Mouse (Mus musculus) yolk sac, embryonic 10.5 days (tissue): ENCODE measurements around the gene Hoxb4.

Experiments used
- DNase-seq: peaks from one replicate; pipeline ENCODE4 v3.0.0-alpha.2; 2017; ENCODE audit warnings: low spot score

Gene Hoxb4

DNA sequence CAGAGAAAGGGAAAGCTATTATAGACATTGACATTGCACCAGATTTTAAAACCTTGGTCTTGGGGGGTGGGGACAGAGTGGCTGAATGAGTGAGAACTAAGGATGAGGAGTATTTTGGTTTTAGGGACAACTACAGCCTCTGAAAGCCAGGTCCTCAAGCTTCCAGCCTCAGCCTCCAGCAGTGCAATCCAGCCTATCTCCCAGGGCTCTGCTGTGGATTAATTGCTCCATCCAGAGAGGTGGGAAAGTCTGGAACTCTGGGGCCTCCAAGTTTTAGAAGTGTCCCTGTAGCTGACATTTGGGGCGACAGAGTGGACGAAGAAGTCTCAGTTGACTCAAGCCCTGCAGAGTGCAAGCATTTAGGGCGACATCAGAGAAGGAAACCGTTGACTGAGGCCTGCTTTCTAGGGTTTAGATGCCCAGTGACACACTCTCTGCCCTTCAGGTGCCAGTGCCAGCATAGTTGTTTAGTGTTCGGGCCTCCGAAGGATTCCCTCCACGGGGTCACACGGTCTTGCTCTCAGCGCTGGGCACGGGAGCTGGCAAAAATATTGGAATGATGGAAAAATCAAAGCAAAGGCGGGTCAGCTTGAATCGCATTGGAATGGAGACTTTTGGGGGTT is 4.2 kb upstream of the Hoxb4 start:
- no peak for DNase-seq

- DNase-seq, result no peak
Observed at GRCm38 (mm10) chr11:96314671-96315343, 3.3 kb upstream of the Hoxb4 start.

- DNase-seq, result no peak
Observed at GRCm38 (mm10) chr11:96315344-96315681, 2.8 kb upstream of the Hoxb4 start.

DNA sequence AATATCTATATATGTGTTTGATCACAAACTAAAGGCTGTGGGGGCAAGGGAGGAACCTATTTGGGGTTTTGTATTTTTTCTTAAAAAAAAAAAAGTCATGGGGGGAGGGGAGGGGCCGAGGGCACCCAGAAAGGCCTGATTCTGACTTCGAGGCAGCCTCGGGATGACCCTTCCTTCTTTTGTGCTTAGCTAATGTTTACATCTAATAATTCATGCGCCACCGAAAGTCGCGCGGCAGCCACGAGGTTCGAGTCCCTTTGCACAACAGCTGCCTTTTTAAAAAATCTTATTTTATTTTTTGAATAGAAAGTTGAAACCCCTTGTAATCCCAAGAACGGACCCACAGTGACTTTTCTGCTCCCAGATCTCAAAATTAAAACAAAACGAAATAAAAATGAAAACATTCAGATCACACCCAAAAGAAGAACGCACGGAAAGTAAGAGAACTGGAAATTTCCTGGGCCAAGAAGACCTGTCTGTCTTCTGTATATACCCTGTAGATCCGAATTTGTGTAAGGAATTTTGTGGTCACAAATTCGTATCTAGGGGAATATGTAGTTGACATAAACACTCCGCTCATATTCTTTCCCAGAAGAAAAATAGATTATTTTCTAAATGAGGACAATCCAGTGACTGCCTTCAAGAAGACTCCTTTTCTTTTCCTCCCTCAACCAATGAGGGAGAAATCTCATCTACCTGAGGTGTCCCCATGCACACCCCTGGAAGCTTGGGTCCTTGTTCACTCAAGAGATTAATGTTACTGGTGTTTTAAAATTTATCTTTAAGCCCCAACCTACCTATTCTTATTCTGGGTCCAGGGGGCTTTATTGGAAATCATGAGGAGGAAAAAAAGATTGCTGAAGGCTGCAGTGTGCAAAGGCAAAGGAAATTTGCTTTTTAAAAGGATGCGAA is 1.1 kb upstream of the Hoxb4 start:
- no peak for DNase-seq

DNA sequence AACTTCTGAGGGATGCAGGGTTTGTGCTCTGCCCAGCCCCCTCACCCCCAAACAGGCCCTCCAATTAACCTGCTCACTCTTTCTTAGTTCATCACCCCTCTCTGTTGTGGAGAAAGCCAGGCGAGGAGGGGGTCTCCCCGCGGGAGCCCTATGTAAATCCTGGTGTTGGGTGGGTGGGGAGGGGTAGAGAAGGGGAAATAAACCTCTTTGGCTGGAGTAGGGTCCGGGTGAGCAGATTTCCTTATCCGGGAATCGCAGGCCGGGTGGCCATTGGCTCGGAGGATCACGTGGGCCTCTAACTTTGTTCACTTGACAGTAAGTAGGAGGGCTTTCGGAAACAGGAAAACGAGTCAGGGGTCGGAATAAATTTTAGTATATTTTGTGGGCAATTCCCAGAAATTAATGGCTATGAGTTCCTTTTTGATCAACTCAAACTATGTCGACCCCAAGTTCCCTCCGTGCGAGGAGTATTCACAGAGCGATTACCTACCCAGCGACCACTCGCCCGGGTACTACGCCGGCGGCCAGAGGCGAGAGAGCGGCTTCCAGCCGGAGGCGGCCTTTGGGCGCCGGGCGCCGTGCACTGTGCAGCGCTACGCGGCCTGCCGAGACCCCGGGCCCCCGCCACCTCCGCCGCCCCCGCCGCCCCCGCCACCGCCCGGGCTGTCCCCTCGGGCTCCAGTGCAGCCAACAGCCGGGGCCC is 452 bp downstream of the Hoxb4 start:
- DNase-seq, result peak; percentile 84

- peak; percentile 74 for DNase-seq
Observed at GRCm38 (mm10) chr11:96319071-96319902, 1.2 kb downstream of the Hoxb4 start.

GRCm38 (mm10) chr11:96319910-96320309 is 1.8 kb downstream of the Hoxb4 start:
- DNase-seq, result no peak

GRCm38 (mm10) chr11:96320688-96321087 is 2.6 kb downstream of the Hoxb4 start:
- no peak for DNase-seq

- no peak for DNase-seq
Observed at GRCm38 (mm10) chr11:96321846-96322245, 3.8 kb downstream of the Hoxb4 start.

DNA sequence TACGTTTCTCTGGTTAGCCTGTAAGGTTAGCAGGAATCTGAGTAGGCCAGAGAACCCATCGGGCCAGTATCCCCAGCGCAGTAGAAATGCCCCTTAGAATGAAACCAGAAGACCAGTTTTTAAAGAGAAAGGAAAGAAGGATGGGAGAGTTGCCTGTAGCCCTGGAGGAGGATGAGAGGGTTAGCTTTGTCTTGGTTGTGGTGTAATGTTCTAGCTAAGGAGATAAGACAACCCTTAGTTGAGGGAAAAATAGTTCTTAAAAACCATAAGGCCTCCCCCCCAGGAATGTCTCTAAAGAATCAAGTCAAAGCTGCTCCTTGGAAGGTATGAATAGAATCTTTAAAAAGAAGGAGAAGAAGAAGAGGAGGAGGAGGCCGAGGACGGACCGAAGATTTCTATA is 4.7 kb downstream of the Hoxb4 start:
- no peak for DNase-seq

DNA sequence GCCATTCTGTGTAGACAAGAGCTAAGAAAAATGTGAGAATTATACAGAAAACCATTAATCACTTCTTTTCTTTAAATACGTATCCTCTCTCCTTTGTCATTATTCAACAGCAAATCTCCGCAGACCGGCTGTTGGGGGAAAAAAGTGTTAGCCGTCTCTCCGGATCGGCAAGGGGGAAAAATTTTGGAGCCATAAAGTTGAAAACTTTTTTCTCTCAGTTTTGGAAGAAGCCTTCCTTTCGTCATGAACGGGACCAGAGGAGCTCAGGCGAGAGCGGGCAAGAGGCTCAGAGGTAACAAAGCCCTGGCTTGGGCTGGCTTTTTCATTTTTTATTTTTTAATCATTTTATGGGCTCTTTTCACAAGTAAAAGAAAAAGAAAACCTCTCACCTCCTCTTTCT is 5.1 kb downstream of the Hoxb4 start, which contains the start of gene Hoxb3:
Gene Hoxb3, plus strand, starts transcription at position 173 of the 400 bp plus-strand sequence.
- no peak for DNase-seq

GRCm38 (mm10) chr11:96324125-96324524 is 6.1 kb downstream of the Hoxb4 start:
- no peak for DNase-seq

DNA sequence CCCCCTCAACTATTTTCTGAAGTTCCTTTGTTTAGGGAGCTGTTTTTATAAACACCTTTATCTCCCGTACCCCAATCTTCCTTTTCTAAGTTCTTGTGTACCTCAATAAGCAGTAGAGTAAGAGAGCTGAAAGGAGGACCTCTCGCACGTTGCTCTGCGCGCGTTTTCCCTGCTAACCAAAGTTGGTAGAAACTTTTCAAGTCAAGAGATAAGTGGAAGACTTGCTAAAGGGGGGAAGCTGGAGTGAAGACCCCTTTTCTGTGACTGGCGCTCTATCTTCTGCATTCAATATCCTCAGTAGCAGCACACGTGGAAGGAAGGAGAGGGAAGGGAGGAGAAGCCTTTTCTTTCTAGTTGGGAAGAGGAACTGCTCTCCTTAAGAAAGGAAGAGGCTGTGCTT is 6.9 kb downstream of the Hoxb4 start:
- no peak for DNase-seq

DNA sequence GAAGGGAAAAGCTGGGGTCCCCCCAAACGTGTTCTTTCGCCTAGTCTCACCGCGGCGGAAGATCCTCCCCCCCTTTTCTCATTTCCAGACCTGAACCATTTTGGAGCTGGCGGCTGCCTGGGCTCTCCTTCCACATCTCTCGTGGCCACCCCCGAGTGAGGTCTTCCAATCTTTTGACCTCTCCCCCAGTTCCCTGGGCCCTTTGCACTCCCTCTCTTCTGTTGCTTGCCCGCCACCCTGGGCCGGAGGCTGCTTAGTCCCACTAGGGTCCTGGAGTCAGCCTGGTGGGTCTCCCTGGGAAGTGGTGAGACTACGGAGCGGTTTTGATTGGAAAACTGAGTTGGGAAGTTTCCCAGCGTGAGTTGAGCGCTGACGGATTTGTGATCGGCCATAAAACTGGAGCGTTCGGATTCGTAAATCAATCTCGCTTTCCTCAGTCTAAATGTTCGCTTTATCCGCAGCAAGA is 7.7 kb downstream of the Hoxb4 start:
- DNase-seq, result no peak

- no peak for DNase-seq
Observed at GRCm38 (mm10) chr11:96326705-96327104, 8.6 kb downstream of the Hoxb4 start.

GRCm38 (mm10) chr11:96327122-96327521 is 9.1 kb downstream of the Hoxb4 start:
- no peak for DNase-seq

GRCm38 (mm10) chr11:96327750-96328149 is 9.7 kb downstream of the Hoxb4 start:
- DNase-seq, result no peak

DNA sequence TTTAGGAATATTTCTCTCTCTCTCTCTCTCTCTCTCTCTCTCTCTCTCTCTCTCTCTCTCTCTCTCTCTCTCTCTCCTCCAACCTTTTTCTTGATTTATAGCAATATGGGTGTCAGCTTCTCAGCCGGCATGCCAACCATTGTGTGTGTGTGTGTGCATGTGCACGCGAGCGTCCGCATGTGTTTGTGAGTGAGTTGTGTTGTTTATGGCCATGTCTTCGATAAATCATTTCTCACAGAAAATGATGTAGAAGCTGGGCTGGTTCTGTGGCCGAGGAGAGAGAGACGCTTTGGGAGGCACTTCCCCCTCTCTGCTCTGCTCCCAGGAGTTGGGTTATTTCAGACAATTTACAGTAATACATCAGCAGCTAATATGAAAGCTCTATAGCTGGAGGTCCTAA is 10.5 kb downstream of the Hoxb4 start:
- no peak for DNase-seq

GRCm38 (mm10) chr11:96332105-96332504 is 14.0 kb downstream of the Hoxb4 start:
- no peak for DNase-seq

DNA sequence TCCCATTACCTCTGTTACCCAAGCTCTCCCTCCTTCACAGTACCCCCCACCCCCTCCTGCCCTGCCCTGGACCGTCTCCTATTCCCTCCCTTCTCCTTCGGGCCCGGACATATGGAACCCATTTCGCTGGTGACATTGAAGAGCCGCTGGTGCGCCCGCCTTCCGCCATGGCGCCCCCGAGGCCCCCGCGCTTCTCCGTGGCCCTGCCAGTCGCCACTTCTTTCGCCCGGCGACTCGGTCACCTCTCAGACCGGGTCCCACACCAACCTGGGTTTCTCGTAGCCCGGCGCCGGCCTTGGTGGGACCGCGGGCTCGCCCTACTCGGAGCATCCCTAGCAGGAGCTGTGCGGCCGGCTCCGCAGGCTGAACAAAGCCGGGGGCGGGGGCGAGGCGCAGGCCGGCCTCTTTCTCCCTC is 14.6 kb downstream of the Hoxb4 start:
- no peak for DNase-seq
